Mouse (Mus musculus): ENCODE measurements around the gene Pex26. TPM values are rescaled to one million over a fixed set of nuclear protein-coding genes. Genes with fewer than 3 reads are reported as not detected.

Pex26 gene
- polyA plus RNA-seq, 1 experiment from 2014 or later, result 11.3 TPM

DNA sequence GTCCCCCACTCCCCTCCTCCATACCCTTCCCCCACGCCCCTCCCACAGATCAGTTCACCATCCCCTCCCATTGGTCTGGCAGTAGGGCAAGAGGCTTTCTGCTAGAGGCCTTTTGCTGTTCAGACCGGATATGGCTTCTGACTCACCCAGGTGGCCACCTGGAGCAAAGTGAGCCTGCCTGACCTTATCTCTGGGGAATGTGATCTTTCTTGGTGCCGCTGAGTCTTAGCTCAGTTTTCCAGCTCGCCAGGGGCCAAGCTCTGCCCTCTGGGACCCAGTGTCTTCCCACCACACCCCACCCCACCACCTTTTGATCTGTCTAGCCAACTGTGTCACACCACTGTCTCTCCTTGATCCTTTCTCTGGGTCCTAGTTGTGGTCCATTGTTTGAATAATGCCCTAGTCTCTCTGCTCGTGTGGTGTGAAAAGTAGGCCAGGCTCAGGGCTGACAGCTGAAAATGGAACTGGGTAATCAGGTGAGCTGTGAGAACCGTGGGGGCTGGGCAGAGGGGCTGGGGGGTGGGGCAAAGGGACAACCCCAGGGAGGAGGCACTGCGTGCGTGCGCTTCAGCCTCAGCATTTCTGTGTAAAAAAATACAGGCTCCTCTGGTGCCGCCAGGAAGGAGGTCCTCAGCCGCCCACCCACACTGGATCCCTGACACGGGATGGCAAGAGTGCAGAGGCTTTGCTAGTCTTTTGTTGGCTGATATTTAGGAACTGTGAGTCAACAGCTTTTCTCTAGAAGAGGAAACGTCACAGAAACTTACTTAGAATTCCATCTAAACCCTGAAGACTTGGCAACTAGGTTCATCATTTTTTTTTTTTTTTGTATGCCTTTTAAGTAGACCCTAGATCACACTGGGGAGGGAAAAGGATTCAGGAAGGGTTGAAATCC, 10.8 kb downstream of the Pex26 start:
- WGBS, result 38% methylated on average over 13 of the region's 13 CpGs
- H3K36me3 ChIP-seq, result peaks cover 52% of the 10 kb centered on the region
- ATAC-seq (ENCODE audit: insufficient number of reproducible peaks, low FRiP score, low TSS enrichment, low read depth), result no peak

GRCm38 (mm10) chr6:121194956-121195731, 11.7 kb downstream of the Pex26 start:
- Histone ChIP-seq H3K27me3 (no peaks in the 10 kb centered on the region), H3K4me2 (no peak overlapping the region), H3K4me3 (no peak overlapping the region), H3K36me3 (peaks cover 46% of the 10 kb centered on the region), H3K4me1 (peaks cover 4% of the 10 kb centered on the region; the same call in 1 of the 2 replicates), H3K9me3 (no peaks in the 10 kb centered on the region), H3K27ac (no peak overlapping the region), H3K9ac (no peak overlapping the region)
- ATAC-seq (ENCODE audit: insufficient number of reproducible peaks, low FRiP score, low TSS enrichment, low read depth), result 0 out of 2 replicates have a peak, but pooled peaks have one; percentile 30
- 67% methylated on average over 14 of the region's 14 CpGs for WGBS

More for the DNA sequence above, 10.8 kb downstream of the Pex26 start:
- Histone ChIP-seq H3K27ac (no peak overlapping the region), H3K9ac (no peak overlapping the region), H3K4me2 (no peak overlapping the region), H3K4me3 (no peak overlapping the region), H3K4me1 (peaks cover 4% of the 10 kb centered on the region; the same call in 1 of the 2 replicates), H3K9me3 (no peaks in the 10 kb centered on the region), H3K27me3 (no peaks in the 10 kb centered on the region)

- ATAC-seq (ENCODE audit: insufficient number of reproducible peaks, low FRiP score, low TSS enrichment, low read depth), result no peak
- H3K36me3 ChIP-seq, result peaks cover 23% of the 10 kb centered on the region
- H3K27ac ChIP-seq, result no peak overlapping the region
- H3K4me1 ChIP-seq, result peaks cover 4% of the 10 kb centered on the region; the same call in 1 of the 2 replicates
- no peak overlapping the region for H3K4me3 ChIP-seq
- H3K9ac ChIP-seq, result no peak overlapping the region
- H3K27me3 ChIP-seq, result no peaks in the 10 kb centered on the region
- H3K4me2 ChIP-seq, result no peak overlapping the region
- H3K9me3 ChIP-seq, result no peaks in the 10 kb centered on the region
- WGBS, result 20% methylated on average over 9 of the region's 9 CpGs
Measured at GRCm38 (mm10) chr6:121197807-121198365, 14.4 kb downstream of the Pex26 start.

DNA sequence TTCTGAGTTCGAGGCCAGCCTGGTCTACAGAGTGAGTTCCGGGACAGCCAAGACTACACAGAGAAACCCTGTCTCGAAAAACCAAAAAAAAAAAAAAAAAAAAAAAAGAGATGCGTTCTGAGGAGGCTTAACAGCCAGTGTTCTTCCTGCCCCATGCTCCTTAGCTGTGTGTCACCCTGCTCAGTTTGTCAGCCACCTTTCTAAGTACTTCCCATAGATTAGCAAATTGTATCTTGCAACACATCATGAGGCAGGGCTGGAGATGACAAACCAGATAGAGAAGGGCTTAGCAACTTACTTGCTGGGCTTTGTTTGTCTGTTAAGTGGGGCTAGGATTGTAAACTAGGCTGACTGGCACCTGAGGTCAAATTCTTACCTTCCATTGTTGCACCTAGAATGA, 17.0 kb downstream of the Pex26 start:
- Histone ChIP-seq H3K27me3 (no peaks in the 10 kb centered on the region), H3K36me3 (peaks cover 6% of the 10 kb centered on the region), H3K4me3 (no peak overlapping the region), H3K9ac (no peak overlapping the region), H3K4me1 (no peaks in the 10 kb centered on the region), H3K9me3 (no peaks in the 10 kb centered on the region), H3K27ac (no peak overlapping the region), H3K4me2 (no peak overlapping the region)
- ATAC-seq (ENCODE audit: insufficient number of reproducible peaks, low FRiP score, low TSS enrichment, low read depth), result no peak
- 90% methylated on average over 3 of the region's 4 CpGs for WGBS

DNA sequence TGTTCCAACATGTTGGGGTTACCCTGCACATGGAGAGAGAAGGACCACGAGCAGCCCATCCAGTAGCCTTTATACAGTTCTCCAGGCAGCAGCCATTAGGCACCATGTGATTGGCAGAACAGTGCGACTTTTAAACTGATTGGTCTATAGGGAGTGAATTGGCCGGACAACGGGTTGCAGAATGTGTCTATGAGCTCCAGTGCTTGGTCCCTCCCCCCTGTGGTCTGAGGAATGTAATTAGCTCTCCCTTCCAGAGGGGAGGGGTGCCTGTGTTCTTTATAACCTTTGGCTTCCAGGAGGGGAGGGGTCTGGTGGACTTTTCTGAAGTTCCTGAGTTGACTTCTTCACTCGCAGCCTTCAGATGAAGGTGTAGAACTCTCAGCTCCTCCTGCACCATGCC, 18.6 kb downstream of the Pex26 start:
- Histone ChIP-seq H3K4me2 (no peak overlapping the region), H3K4me1 (no peaks in the 10 kb centered on the region), H3K9me3 (no peaks in the 10 kb centered on the region), H3K9ac (no peak overlapping the region), H3K27ac (no peak overlapping the region), H3K27me3 (no peaks in the 10 kb centered on the region), H3K4me3 (no peak overlapping the region), H3K36me3 (peaks cover 2% of the 10 kb centered on the region; the same call in 1 of the 2 replicates)
- 59% methylated on average over 5 of the region's 5 CpGs for WGBS
- no peak for ATAC-seq (ENCODE audit: insufficient number of reproducible peaks, low FRiP score, low TSS enrichment, low read depth)

- peaks cover 22% of the 10 kb centered on the region for H3K27me3 ChIP-seq
- no peaks in the 10 kb centered on the region for H3K9me3 ChIP-seq
- WGBS, result 79% methylated on average over 5 of the region's 5 CpGs
- no peak overlapping the region for H3K4me3 ChIP-seq
- no peak overlapping the region for H3K4me2 ChIP-seq
- ATAC-seq (ENCODE audit: insufficient number of reproducible peaks, low FRiP score, low TSS enrichment, low read depth), result no peak
- peaks cover 14% of the 10 kb centered on the region for H3K4me1 ChIP-seq
- no peak overlapping the region for H3K9ac ChIP-seq
- no peak overlapping the region for H3K27ac ChIP-seq
- H3K36me3 ChIP-seq, result no peaks in the 10 kb centered on the region
Measured at GRCm38 (mm10) chr6:121206481-121206880, 23.0 kb downstream of the Pex26 start.

GRCm38 (mm10) chr6:121209584-121209983, 26.1 kb downstream of the Pex26 start:
- H3K27me3 ChIP-seq, result peaks cover 27% of the 10 kb centered on the region
- no peak overlapping the region for H3K4me2 ChIP-seq
- no peaks in the 10 kb centered on the region for H3K9me3 ChIP-seq
- H3K36me3 ChIP-seq, result no peaks in the 10 kb centered on the region
- no peak overlapping the region for H3K9ac ChIP-seq
- WGBS, result 68% methylated on average over 2 of the region's 2 CpGs
- H3K27ac ChIP-seq, result no peak overlapping the region
- no peak overlapping the region for H3K4me3 ChIP-seq
- H3K4me1 ChIP-seq, result peaks cover 19% of the 10 kb centered on the region
- ATAC-seq (ENCODE audit: insufficient number of reproducible peaks, low FRiP score, low TSS enrichment, low read depth), result no peak

- H3K4me3 ChIP-seq, result peak within 1 kb of the TSS; percentile 36
- H3K9ac ChIP-seq, result 0 out of 2 replicates have a peak within 1 kb of the TSS, but pooled peaks have one; percentile 14
- H3K9me3 ChIP-seq, result no peaks in the 10 kb centered on the region
- no peak for ATAC-seq (ENCODE audit: insufficient number of reproducible peaks, low FRiP score, low TSS enrichment, low read depth)
- H3K27me3 ChIP-seq, result peaks cover 27% of the 10 kb centered on the region
- no peak within 1 kb of the TSS for H3K27ac ChIP-seq
- no peaks in the 10 kb centered on the region for H3K36me3 ChIP-seq
- WGBS, result 4% methylated on average over 30 of the region's 30 CpGs
- H3K4me2 ChIP-seq, result peak within 1 kb of the TSS; percentile 83
- H3K4me1 ChIP-seq, result peaks cover 19% of the 10 kb centered on the region
Measured at GRCm38 (mm10) chr6:121210149-121210925, 26.9 kb downstream of the Pex26 start, which contains the start of gene Tuba8. Gene Tuba8 (plus strand): TSS chr6:121210696.

GRCm38 (mm10) chr6:121210926-121211289, 27.4 kb downstream of the Pex26 start:
- Histone ChIP-seq H3K27me3 (peaks cover 27% of the 10 kb centered on the region), H3K9ac (0 out of 2 replicates have a peak overlapping the region, but pooled peaks have one; percentile 14), H3K36me3 (no peaks in the 10 kb centered on the region), H3K27ac (no peak overlapping the region), H3K9me3 (no peaks in the 10 kb centered on the region), H3K4me3 (peak overlapping the region; percentile 36), H3K4me2 (peak overlapping the region; percentile 83), H3K4me1 (peaks cover 19% of the 10 kb centered on the region)
- under 1% methylated on average over 12 of the region's 12 CpGs for WGBS
- ATAC-seq (ENCODE audit: insufficient number of reproducible peaks, low FRiP score, low TSS enrichment, low read depth), result no peak

GRCm38 (mm10) chr6:121211743-121212142, 28.3 kb downstream of the Pex26 start:
- Histone ChIP-seq H3K4me3 (peak overlapping the region; percentile 36), H3K9ac (no peak overlapping the region), H3K4me1 (peaks cover 19% of the 10 kb centered on the region), H3K9me3 (no peaks in the 10 kb centered on the region), H3K36me3 (no peaks in the 10 kb centered on the region), H3K27ac (no peak overlapping the region), H3K27me3 (peaks cover 27% of the 10 kb centered on the region), H3K4me2 (peak overlapping the region; percentile 83)
- WGBS, result 6% methylated on average over 4 of the region's 5 CpGs
- ATAC-seq (ENCODE audit: insufficient number of reproducible peaks, low FRiP score, low TSS enrichment, low read depth), result no peak; the same call in 1 of the 2 replicates

- WGBS, result 73% methylated on average over 4 of the region's 4 CpGs
- Histone ChIP-seq H3K9ac (no peak overlapping the region), H3K36me3 (no peaks in the 10 kb centered on the region), H3K27me3 (peaks cover 27% of the 10 kb centered on the region), H3K4me1 (peaks cover 19% of the 10 kb centered on the region), H3K4me2 (no peak overlapping the region), H3K27ac (no peak overlapping the region), H3K9me3 (no peaks in the 10 kb centered on the region), H3K4me3 (no peak overlapping the region)
- ATAC-seq (ENCODE audit: insufficient number of reproducible peaks, low FRiP score, low TSS enrichment, low read depth), result no peak
Measured at GRCm38 (mm10) chr6:121212988-121213387, 29.5 kb downstream of the Pex26 start.

All from limb, embryonic 15.5 days (tissue).